Mouse (Mus musculus) brain, embryonic 18.5 days (tissue): ENCODE measurements around the gene Rab31.
A peak's percentile ranks its signal among the peaks of the same experiment; 100 is the strongest.

ENCODE experiments used
- DNase-seq: peaks from one replicate; pipeline ENCODE4 v3.0.0-alpha.2; 2012; ENCODE audit warnings: low read depth, low spot score

Rab31 gene

DNA sequence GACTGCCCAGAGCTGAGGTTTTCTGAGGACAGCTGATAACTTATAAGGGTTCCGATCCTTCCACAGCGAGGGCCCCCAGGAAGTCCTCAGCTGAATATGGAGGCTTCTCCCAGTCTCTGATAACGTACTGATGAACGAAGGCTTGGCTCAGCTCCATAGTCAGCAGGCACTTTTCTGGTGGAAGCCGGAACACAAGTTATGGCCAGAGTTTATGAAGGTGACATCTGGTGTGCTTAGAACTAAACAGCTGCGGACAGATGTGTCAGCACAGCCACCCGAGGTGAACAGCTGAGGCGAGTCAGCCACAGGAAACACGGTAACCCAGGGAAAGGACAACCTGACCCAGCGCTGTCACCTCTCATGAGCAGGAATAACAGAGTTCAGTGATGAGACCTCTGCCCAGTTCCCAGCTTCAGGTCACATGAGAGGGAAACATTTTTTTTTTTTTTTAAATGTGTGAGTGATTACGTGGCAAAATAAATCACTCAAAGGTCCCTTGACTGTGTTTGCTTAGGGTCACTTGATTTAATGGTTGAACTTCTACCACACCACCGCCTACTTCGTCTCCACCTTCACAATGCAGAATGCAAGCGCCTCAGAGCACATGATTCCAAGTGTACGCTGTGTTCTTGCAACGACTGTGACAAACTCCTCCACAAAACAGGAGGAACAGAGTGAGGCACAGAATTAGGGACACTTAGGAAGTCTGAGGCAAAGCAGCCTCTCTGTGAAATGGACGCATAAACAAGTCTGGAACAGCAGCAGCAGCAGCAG, 106.0 kb downstream of the Rab31 start:
- DNase-seq, result no peak

DNA sequence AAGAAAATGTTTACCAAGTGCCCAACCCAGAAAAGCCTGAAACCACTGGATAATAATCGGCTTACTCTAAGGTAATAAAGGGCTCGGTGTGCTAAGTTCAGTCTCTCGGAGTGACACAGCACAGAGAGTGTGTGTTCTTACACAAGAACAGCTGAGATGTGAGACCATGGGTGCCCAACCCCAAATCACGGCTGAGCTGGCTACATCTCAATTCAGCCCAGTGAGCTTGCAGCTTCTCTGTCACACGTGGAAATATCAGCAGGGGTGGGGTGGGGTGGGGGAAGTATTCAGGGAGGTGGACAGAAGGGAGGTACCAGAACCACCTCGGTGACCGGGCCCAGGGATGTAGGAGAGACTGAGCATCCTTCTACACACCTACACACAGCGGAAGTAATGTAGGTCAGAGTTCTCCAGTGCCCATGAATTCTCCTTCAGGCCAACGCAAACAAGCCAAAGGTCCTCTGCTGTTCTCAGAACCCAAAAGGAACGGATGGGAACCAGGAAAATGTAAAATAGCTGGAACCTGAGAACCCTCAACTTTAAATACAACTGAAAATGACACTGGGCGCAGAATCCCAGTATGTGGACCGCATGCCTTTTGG, 106.7 kb downstream of the Rab31 start:
- DNase-seq, result no peak

DNA sequence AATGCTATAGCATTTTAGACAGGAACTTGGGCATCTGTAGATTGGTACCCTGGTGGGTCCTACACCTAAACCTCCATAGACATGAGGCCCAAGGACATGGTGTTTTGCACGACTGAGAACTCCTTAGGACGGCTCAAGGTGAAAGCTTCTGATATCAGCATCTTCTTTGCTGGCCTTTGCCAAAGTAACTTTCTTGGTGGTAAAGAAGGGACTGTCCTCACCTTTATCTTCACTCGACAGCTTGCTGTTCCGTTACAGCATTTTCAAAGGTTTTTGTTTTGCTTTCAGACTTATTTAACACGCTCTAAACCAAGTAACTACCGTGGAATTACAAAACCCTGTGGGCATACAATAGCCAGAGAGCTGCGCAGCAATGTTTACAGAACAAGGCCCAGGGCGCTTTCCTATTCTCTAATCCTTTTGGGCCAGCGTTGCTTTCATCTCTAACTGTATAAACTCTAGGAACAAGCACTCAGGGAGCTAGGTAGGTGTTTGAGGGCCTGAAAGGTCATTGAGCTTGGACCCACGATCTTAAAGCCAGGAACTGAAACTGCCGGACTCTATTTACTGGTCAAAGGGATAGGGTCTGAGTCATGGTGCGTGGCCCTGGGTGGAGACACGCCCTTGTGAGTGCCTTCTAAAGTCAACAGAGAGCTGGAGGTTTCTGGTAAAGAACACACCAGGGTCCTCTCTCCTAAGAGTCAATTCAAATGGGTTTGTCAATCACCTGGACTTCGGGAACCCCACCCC, 109.0 kb downstream of the Rab31 start:
- no peak for DNase-seq

DNA sequence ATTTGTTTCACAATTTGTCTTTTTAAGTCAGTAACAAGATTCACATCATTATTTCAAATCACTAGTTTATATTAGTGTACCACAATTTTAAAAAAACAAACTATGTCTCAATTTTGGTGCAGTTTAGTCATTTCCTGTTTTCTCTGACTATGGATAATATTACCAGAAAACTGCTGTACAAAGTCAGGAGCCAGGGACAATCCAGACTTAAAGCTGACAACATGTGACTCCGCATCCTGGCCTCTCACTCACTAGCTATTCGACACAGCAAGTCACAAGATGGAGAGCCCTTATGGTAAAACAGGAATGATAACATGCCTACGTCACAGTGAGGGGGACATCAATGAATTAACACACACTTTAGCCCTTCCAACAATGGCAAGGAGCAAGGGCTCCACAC, 109.9 kb downstream of the Rab31 start:
- no peak for DNase-seq

DNA sequence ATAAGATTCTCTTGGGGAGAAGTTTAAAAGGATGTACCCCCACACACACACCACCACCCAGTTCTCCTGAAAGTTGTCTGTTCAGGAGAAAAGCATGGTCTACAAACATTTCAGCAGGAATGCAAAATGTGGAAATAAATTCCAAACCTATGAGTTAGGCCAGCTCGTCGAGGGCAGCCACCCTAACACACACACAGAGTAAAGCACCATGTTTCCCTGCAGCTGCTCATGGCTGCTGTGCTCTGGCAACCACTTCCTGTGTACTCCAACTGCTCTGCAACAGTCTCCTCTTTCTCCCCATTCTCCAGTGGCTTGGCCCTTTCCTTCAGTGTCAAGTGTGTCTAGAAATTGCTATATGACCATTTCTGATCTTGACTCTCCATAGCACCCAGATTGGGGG, 114.1 kb downstream of the Rab31 start:
- no peak for DNase-seq

DNA sequence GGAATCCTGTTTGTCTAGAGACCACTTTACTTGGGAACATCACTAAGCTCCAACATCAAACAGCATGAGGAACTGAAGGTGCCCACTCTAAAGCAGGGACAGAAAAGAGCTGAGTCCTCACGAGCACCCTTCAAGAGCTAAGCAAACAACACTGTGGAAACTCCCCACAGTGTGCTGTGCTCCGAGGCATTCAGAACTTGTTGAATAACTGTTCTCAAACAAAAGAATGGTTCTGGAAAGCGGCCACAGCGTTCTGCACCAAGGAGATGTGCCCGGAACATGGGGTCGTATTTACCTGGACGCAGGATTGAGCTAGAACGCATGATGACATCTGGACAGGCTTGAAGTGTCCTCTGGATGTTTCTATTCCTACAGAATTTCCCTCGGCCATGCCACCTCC, 114.6 kb downstream of the Rab31 start:
- no peak for DNase-seq

DNA sequence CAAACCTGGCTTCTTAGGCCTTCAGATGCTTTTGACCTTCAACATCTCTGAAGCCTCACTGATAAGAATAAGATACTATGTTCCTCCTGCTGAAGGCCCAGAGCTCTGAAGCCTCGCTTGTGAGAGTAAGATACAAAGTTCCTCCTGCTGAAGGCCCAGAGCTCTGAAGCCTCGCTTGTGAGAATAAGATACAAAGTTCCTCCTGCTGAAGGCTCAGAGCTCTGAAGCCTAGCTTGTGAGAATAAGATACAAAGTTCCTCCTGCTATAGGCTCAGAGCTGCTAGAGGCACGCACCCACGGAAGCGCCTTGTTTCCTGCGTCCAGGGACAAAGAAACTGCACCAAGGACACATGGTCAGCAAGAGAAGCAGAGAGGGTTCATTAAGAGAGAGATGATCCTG, 115.8 kb downstream of the Rab31 start:
- no peak for DNase-seq

DNA sequence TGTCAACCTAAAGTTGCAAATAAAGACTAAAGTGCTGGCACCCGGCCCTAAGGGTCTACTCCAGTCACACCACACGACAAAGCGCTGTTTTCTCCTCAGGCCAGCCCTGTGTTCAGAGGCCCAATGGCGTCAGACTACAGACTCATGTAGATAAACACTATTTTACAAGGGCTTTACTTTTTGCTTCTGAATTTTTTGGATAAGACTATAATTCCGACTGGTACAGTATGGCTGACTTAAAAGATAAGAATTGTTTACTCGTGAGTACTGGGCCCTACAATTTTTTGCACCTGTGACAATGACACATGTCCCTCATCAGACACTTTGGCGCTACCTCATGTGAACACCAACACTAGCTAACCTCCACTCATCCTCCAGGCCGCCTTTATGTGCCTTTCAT, 116.5 kb downstream of the Rab31 start:
- no peak for DNase-seq

DNA sequence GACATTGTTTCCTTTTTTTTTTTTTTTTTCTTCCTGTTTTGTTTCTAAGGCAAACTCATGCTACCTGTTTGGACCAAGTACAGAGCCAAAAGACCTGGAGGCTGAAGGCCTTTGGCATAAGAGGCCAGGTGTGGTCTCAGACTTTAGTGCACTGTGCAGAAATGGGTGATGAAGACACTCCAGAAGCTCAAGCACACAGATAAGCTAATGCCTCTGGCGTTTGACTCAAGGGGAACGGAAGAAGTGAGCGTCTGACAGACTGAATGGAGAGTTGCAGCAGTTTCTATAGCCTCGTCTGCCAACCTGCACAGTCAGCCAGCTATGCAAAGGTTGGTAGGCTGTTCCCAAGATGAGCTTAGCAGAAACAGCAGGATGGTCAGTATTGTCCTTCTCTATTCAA, 116.9 kb downstream of the Rab31 start:
- DNase-seq, result no peak

DNA sequence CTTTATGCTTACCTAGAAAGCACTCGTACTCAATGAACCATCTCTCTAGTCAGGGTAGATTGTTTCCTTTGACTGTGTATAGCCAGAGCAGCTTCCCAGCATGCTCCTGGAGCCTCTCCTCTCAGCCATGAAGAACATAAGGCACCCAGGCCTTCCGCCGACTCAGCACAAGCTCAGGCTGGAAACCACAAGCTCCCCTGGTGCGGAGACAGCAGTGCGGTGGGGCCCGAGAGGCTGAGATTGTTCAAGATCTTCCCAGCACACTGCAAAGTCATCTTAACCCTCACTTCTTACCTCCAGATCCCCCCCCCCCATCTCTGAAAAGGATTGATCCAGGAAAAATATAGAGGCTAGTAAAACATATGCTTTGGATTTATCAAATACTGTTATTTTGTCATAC, 122.0 kb downstream of the Rab31 start:
- no peak for DNase-seq

DNA sequence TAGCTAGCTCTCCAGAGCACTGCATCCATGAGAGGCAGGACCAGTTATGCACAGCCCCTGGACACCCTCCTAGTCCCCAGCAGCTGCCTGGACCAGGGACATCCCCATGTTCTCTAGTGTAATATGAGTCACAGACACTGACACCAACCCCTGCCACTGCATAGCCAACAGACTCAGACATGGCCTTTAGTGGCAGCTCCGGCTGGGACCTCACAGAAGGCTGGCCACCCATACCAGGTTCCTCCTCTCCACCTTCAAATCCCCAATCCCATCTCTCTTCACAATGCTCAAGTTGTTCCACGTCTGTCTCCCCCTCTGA, 123.4 kb downstream of the Rab31 start:
- no peak for DNase-seq

DNA sequence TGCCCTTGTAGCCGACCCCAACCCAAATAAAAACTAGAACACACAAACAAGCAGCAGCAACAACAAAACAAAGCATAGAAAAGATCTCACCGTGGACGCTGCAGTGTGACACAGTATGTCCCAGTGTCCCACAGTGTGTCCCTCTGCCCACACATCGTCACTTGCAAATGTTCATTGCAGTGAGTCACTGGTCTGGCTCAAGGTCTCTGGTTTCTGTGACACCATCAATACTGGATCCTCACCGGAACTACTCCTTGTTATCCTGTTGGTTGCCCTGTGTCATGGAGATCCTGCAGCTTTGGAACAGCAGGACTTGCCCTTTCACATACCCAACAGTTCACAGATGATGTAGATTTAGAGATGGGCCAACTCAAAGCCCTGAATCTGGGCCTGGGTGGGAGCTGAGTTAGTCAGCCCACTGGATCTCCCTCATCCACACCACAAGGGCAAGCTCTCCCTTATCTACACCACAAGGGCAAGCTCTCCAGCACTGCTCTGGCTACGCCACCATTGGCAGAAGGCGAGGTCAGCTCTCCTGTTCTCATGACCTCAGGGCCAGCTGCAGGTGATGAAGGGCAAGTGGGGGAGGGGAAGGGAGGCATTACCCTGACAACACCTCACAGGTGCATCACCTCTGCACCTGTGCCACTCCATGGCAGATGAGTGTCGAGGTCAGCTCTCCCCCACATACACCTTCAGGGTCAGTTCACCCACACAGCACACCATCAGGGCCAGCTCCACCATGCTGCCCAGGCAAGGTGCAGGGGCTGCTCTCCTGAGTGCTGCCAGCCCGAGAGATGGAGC, 124.0 kb downstream of the Rab31 start:
- no peak for DNase-seq

DNA sequence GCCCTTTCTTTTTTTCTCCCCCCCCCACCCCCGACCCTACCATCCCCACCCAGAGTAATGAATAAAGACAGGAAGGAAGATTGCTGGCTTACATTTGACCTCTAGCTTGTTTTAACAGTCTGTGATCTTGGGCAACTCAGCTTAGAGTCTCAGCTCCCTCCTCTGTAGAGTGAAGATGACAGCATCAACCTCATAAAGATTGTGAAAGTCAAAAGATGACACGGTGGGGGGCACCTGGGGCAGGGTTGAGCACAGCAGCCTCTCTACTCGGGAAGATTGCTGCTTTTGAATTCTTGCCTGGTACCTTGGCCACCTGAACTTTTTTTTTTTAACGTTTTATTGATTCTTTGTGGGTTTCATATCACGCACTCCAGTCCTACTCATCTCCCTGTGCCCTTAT, 124.6 kb downstream of the Rab31 start:
- DNase-seq, result no peak

DNA sequence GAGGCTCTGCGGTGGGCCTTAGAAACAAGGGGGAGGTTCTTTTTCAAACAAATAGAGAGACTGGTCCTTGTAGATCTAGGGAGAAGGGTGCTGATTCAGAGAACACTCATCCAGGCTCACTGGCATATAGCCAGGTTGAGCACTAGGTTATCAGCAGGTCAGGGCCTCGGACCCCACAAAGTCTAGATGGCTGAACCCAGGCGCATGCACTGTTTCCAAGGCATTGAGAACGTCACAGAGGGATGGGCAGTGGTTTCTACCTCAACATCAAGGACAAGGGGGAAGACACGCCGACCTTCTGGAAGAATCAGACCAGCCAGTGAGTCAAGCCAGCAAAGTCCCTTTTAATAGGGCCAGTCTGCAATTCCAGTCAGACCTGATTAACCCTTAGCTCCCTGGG, 125.3 kb downstream of the Rab31 start:
- DNase-seq, result no peak

DNA sequence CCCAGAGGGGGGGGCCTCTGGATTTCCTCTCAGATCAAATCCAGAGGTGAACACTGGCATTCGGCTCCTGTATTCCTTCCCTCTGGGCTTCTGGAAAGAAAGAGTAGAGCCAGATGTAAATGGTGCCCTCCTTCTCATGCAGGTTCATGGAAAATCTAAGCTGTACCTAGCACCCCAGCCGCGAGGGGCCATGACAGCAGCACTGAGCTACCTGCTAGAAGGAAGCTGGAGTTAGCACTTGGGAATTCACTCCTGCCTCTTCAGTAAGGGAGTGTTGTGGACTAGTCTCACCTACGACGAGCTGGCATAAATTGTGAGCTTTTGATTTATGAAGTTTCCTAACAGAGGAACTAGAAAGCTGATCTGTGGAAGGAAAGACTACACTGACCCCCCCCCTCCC, 129.0 kb downstream of the Rab31 start:
- DNase-seq, result no peak

DNA sequence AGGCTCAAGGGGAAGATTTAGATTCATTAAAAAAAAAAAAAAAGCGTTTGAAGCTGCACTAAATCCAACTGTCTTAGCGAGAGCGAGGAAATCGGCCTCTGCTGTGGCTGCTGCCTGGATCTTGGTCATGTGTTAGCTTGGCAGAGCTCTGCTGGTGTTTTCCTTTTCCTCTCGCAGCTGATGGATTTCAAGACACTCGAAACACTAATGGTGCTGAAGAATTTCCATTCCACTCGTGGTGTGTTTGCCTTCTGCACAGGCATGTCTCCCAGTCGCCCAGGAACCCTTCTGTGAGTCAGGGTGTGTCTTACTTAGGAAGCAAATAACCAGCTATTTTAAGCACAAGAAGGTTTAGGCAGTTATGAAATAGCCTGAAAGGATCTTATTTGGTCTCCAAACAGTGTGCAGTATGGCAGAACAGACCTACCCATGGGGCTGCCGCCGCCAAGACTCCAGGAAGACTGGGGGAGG, 129.5 kb downstream of the Rab31 start:
- DNase-seq, result peak; percentile 12

DNA sequence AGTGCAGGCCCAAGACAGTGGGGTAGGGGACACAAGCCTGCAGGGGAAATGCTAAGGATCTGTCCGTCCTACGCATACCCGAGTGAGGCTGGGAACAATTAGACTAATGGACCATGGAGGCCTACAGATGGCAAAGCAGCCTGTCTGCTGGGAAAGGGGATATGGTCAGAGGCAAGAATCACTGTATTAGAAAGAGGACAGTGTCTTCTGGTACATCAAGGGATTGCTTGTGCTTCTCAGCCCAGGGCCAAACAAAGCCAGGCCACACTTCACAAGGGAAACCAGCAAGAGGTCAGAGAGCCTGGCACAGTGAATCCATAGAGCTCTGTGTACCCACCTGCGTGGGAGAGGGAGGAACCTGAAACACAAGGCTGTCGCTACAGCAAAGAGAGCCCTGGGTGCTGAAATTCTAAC, 130.0 kb downstream of the Rab31 start:
- DNase-seq, result no peak

DNA sequence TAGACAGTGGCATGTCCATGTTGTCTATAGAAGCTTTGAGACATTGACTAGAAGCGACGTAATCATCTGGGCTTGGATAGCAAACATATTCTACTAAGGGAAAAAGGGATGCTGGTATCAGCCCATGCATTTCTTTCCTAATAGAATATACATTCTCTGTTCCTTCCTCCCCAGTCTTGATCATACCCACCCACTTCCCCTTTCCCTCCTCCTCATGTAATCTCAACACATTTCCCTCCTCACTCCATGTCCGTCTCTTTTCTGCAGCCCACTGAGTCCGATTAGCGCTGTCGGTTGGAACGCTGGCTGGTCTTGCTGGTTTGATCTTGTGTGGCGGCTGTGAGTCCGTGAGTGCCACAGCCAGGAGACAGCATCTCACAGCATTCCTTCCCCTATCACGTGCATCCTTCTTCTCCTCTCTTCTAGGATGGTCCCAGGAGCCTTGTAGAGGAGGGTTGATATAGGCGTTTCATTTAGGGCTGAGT, 130.8 kb downstream of the Rab31 start, which contains the start of gene Txndc2:
Txndc2 (minus strand) TSS at position 435 of the 485 bp plus-strand sequence.
- no peak for DNase-seq

DNA sequence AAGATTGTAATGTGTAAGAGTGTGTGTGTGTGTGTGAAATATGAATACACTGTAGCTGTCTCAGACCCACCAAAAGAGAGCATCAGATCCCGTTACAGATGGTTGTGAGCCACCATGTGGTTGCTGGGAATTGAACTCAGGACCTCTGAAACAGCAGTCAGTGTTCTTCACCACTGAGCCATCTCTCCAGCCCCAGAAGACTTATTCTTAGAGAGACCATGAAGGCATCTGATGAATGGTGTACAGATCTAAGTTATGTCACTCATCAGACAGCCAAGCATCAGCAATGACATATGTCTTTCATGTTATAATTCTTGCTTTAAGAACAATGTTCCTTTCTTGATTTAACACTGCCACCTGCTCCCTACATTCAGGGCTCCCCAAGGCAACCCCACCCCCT, 133.4 kb downstream of the Rab31 start:
- no peak for DNase-seq

DNA sequence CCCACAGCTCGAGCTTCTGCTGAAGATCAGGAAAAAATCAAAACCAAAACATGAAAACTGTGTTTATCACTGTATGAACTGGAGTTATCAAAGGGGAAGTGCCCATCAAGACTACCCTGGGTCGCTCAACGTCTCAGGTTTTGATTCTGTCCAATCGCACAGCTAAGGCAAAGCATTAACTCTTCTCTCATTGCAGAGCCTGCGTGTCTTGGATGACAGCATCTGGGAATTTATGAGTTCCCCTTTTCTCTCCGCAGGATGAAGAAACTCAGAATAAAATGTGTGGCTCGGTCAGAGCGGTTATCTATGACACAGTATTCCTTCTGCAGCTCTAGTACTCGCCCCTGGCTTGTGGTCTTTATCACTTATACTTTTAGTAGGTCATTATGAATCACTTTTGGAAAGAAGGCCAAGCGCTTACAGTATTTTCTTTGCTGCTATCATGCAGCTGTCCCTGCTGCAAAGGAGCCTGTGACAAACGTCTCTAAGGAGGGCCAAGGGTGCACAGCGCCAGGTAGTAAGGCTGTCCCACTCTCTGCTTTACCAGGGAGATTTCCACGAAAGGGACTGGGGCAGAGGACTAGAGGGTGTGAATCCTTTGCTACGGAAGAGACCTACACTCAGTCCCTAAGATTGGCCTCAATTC, 136.7 kb downstream of the Rab31 start:
- DNase-seq, result no peak

DNA sequence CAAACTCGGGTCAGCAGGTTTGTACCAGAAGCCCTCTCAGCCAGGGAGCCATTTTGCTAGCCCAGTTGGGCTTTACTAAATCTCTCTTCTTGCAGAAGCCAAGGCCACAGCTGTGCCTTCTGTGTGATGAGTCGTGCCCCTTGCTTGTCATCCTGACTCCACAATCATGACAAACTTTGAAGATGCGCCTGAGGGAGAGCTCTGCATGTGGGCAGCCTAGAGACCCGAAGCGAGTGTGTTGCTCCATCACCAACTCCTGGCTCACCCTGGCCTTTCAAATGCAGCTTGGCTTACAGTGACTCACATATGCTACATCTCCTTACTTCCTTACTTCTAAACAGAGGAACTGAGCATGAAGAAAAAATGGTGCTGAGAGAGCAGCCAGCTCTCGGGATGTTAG, 142.6 kb downstream of the Rab31 start:
- DNase-seq, result no peak
